Mouse (Mus musculus) MN1 (cell line): ENCODE results near the gene Plpp6.

Experiments used
- DNase-seq: peaks from one replicate; pipeline ENCODE4 v3.0.0-alpha.2; 2016; ENCODE audit warnings: low spot score

Gene Plpp6

DNA sequence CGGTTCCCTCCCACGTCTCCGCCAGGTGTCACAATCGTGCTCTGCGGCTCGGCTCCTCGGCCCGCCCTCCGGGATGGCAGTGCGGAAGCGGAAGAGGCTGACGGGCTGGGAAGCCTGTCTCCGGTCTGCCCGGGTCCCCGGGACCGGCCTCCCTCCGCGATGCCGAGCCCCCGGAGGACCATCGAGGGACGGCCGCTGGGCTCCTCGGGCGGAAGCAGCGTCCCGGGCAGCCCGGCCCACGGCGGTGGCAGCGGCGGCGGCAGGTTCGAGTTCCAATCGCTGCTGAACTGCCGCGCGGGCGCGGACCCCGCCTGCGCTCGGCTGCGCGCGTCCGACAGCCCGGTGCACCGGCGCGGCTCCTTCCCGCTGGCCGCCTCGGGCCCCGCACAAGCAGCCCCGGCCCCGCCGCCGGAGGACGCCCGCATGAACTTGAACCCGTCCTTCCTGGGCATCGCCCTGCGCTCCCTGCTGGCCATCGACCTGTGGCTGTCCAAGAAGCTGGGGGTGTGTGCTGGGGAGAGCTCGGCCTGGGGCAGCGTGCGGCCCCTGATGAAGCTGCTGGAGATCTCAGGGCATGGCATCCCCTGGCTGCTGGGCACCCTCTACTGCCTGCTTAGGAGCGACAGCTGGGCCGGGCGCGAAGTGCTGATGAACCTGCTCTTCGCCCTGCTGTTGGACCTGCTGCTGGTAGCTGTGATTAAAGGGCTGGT, at the start of gene Plpp6:
Plpp6 (plus strand) TSS at position 112 of the 710 bp plus-strand sequence.
- DNase-seq: peak; percentile 72

DNA sequence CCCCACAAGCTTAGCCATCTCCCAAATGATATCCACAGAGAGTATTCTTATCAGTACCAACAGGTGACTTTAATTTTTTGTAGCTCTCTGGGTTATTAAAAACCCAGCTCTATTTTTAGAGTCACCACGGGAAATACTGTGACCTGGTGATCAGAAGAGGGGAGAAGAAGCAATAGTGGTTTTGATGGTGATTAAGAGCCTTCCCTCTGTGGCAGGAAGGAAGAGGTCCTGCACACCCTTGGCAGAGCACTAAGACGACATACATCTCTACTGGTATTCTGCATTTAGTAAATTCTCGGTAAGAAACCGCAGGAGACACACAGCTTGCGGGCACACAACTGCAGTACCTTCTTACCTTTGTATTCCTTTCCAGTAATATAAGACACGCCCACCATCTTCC, 49.2 kb upstream of the Plpp6 start:
- no peak for DNase-seq

- DNase-seq: no peak
These were observed 48.0 kb upstream of the Plpp6 start for GRCm38 (mm10) chr19:28915602-28916250.

DNA sequence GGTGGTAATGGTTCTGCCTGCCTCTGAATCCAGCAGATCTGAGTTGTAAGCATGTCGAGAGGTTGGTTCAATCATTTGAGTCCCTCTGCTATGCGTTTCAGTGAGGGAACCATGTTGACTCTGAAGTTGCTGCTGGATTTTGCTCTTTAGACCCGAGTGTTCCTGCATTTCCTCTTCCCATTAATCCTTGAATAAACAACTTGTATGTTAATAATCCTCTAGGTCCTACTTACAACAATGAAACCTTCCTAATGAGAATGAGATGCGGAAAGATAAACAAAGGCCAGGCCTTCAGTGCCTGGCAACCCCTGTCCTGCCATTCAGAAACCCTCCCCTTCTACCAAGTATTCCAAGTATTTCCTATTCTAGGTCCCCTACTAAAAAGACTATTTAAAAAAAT, 47.3 kb upstream of the Plpp6 start:
- no peak for DNase-seq

GRCm38 (mm10) chr19:28917839-28918238, 45.9 kb upstream of the Plpp6 start:
- no peak for DNase-seq

DNA sequence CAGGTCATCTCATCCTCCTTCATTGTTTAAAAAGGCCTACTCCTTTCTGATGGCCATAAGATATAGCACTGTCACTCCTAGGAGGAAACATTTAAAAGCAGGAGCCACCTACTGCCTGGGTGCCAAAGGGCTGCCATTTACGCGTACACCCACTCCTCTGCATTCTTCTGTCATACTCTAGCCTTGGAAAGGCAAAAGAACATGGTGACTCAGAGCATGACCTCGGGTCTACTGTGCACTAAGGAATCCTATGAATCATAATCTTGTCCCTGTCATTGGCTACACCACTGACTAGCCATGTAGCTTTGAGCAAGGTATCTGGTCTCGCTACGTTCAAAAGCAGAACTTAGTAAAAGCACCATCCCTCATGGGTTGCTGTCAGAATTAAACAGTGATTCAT, 37.4 kb upstream of the Plpp6 start:
- no peak for DNase-seq

- no peak for DNase-seq
These were observed 36.4 kb upstream of the Plpp6 start for GRCm38 (mm10) chr19:28927396-28927795.

- DNase-seq: no peak
These were observed 34.7 kb upstream of the Plpp6 start for GRCm38 (mm10) chr19:28929034-28929433.

DNA sequence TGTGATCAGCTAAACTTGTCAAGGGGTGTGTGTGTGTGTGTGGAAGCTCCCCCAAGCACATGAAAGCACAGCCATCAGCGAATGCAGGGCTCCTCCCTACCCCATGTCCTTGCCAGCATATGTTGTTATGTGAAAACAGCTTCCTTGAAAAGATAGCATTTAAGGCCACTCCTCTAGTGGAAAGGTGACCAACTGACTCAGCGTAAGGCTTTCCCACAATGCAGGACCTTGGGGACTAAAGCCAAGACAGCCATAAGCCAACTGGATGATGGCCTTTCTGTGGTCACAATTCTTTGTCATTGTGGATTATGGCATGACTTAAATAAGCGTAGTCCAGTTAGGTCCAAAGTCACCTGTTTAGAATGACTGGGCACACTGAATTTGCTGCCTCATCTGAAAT, 28.9 kb upstream of the Plpp6 start:
- DNase-seq: no peak

GRCm38 (mm10) chr19:28940135-28940874, 23.4 kb upstream of the Plpp6 start:
- DNase-seq: no peak

GRCm38 (mm10) chr19:28941271-28941670, 22.5 kb upstream of the Plpp6 start:
- DNase-seq: no peak

DNA sequence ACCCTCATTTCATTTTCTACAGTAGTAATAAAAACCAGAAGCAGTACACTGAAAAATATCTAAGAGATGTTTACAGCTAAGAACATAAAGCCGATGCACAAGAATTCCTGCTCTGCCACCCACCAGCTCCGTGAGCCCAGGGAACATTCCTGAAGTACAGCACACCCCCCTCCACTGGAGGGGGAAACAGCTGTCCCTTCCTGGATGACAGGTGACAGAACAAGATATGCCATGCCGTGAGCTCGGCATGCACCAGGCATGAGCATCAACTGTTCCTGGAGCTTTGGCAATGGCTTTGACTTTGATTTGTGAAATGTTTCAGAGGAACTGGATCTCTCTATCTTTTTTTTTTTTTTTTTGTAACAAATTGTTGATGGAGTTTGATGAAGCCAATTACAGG, 17.0 kb upstream of the Plpp6 start:
- no peak for DNase-seq

DNA sequence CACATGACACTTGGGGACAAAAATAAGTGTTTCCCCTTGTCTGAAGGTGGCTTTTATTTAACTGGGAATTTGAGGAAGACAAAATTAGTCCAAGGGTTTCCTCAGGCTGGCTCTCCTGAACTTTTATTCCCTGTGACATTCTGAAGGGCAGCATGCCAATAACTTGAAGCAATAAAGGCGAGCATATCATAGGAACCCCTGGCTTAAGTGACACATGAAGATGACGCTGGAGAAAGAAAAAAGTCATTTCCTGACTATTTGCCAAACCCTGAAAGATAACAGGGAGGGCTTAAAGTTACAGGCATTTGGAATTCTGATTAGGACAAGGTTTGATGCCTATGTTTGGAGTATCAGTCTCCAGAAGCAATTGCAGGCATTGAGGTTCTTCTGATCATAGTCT, 16.4 kb upstream of the Plpp6 start:
- no peak for DNase-seq

DNA sequence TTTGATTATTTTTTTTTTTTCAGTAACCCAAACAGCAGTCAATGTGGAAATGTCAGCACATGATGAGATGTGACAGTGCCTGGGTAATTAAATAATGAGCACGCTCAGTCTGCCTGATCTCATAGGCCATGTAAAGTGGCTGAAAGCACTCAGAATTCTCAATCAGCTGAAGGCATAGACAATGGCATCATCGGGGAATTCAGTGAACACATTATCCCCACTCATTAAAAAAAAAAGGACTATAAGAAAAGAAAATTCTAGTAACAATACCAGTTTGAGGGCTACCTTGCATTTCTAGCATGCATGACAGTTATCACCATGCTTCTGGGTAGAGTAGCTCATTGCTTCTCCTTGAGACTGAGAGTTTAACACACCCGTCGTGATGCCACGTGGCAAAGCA, 12.5 kb upstream of the Plpp6 start:
- DNase-seq: no peak

DNA sequence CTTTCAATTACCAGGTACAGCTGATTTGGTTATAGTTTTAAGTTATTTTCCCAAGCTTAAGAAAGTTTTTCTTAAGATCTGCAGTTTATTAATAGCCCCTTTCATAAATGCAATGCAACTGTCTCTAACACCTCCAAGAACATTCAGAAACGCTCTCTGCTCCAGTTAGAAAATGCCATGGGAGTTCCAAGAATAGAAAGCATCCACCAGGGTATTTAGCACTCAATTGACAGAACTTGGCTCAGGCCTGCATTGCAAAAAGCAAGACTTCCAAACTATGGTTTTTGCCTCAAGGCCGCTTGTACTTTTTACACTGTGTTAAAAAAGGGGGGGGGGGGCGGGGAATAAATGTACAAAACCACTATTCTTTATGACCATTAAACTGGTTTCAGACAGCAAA, 640 bp upstream of the Plpp6 start:
- no peak for DNase-seq

DNA sequence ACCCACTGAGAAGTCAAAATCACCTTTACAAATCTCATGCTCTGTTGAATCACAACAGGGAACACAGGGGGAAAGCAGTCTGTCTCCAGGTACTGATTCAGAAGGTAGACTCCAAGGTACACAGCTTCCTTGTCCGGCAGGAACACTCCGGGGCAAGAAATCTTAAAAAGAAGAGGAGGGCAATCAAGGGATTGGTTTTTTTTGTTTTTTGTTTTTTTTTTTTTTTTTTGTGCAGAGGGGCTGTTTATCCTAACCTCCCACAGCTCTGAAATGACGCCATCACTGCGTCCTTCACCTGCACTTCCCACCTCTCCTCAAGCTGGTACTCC, 276 bp upstream of the Plpp6 start:
- no peak for DNase-seq

DNA sequence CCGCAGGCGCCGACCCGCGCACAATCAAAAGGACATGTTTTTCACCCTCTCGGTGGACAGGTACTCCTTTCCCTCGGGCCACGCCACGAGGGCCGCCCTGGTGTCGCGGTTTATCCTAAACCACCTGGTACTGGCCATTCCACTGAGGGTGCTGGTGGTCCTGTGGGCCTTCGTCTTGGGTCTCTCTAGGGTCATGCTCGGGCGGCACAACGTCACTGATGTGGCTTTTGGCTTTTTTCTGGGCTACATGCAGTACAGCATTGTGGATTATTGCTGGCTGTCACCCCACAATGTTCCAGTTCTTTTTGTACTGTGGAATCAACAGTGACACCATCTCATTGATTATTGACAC, 775 bp downstream of the Plpp6 start:
- DNase-seq: no peak

DNA sequence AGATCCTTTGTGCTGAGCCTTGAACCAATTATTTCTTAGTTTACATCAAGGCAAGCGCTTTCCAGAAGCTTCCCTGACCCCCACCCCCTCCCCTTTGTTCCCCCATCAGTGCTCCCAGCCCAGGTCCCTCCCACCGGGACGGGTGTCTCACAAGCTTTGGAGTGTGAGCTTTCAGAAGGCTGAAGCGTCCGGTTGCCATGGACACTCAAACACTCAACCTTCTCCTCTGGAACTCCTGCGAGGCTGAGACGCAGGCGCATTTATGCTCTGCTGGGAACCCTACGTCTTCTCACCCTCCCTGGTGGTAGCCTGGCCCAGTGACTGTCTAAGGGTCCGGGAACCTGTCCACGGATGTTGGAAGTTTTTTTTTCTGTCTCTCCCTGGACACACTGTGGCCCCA, 3.9 kb downstream of the Plpp6 start, which contains the start of gene 4430402I18Rik:
4430402I18Rik (minus strand) TSS at position 149 of the 400 bp plus-strand sequence.
- no peak for DNase-seq

GRCm38 (mm10) chr19:28968178-28968577, 4.4 kb downstream of the Plpp6 start:
- no peak for DNase-seq

DNA sequence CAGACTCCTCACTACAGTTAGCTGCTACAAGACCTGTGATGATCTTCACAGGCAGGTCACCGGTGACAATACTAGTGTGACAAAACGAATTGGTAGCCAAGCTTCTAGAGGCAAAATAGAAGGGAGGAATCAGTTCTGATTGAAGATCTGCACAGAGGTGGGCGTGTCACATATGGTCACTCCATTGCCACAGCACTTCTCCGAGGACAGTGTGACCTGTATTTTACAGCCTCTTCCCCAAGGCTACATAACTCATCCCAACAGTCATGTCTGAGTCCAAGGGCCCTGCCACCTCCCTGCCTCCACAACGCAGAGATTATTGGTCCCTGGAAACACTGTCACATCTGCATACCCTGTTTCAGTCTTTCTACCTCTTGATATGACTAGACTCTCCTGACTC, 5.5 kb downstream of the Plpp6 start:
- no peak for DNase-seq

- DNase-seq: no peak
These were observed 6.5 kb downstream of the Plpp6 start for GRCm38 (mm10) chr19:28970251-28970650.

DNA sequence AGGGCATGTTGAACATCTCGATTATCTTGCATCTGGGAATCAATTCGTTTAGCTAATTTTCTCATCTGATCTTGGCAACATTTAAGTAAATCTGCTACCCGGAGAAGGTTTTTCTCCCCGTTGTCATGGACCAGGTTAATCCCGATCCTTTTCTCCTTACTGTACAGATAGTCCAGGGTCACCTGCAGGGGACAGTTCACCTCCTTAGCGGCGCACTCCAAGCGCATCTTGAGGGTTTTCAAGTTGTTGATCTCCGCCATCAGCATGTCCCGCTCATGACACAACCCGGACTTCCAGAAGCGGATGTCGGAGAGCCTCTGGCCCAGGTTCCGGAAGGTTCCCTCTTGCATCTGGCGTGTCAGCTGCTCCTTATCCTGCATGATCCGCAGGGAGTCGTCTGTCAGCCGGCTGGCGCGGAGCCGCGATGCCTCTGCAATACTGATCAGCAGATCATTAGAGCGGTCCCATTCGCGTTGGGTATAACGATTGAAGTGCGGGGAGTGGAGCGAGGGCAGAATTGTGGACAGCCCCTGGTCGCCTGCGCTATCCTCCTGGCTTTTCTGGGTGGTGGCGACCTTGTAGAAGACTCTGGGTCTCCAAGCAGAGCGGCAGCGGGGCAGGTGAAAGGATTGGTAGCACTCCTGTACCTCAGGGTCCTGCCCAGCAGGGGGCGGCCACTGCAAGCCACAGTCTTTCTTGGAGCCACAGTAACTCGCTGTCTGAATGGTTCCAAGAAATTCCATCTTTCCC, 11.3 kb downstream of the Plpp6 start:
- DNase-seq: no peak

GRCm38 (mm10) chr19:28982617-28983016, 18.9 kb downstream of the Plpp6 start:
- DNase-seq: no peak
